Mouse (Mus musculus): ENCODE measurements around the gene Ficd. TPM values are rescaled to one million over a fixed set of nuclear protein-coding genes. Genes with fewer than 3 reads are reported as not detected.
A peak's percentile ranks its signal among the peaks of the same experiment; 100 is the strongest.

The Ficd gene
- polyA plus RNA-seq (2011; ENCODE audit: insufficient read depth, insufficient read length, low read depth, missing spikeins) = 2.8 and 3.4 TPM in 2 replicates

GRCm38 (mm10) chr5:113735345-113736112, at the start of gene Ficd:
Gene Ficd (plus strand): TSS chr5:113735803.
- no peaks in the 10 kb centered on the region for H3K9me3 ChIP-seq (replicated peaks; ENCODE audit: control insufficient read depth, insufficient read depth, low read length, poor library complexity, severe bottlenecking)
- H3K4me1 ChIP-seq (ENCODE audit: control insufficient read depth, insufficient read depth, low read length) = no peaks in the 10 kb centered on the region
- peak within 1 kb of the TSS; percentile 90 for H3K27ac ChIP-seq (ENCODE audit: insufficient read depth, low read length)
- no peaks in the 10 kb centered on the region for H3K27me3 ChIP-seq (ENCODE audit: control insufficient read depth, insufficient read depth, low read length, poor library complexity, severe bottlenecking)
- peak within 1 kb of the TSS; percentile 70 for H3K9ac ChIP-seq (ENCODE audit: low read depth, poor library complexity, severe bottlenecking)
- H3K4me3 ChIP-seq (ENCODE audit: low read depth, low read length) = peak within 1 kb of the TSS; percentile 72
- H3K36me3 ChIP-seq (ENCODE audit: control insufficient read depth, insufficient read depth, low read length, poor library complexity, severe bottlenecking) = no peaks in the 10 kb centered on the region
- TF ChIP-seq EP300 (IDR thresholded peaks at IDR 0.05; ENCODE audit: insufficient read depth, low read depth, low read length) (no peak), POLR2A (IDR thresholded peaks at IDR 0.05; ENCODE audit: insufficient read depth, low read length) (peak; percentile 69), CTCF (IDR thresholded peaks at IDR 0.05; ENCODE audit: low read depth, low read length) (no peak)

GRCm38 (mm10) chr5:113687514-113687913, 48.1 kb upstream of the Ficd start:
- no peak overlapping the region for H3K27ac ChIP-seq (ENCODE audit: insufficient read depth, low read length)
- no peaks in the 10 kb centered on the region for H3K9me3 ChIP-seq (replicated peaks; ENCODE audit: control insufficient read depth, insufficient read depth, low read length, poor library complexity, severe bottlenecking)
- no peak for TF ChIP-seq CTCF (IDR thresholded peaks at IDR 0.05; ENCODE audit: low read depth, low read length)
- no peak for TF ChIP-seq POLR2A (IDR thresholded peaks at IDR 0.05; ENCODE audit: insufficient read depth, low read length)
- TF ChIP-seq EP300 (IDR thresholded peaks at IDR 0.05; ENCODE audit: insufficient read depth, low read depth, low read length) = no peak
- H3K9ac ChIP-seq (ENCODE audit: low read depth, poor library complexity, severe bottlenecking) = no peak overlapping the region
- no peaks in the 10 kb centered on the region for H3K36me3 ChIP-seq (ENCODE audit: control insufficient read depth, insufficient read depth, low read length, poor library complexity, severe bottlenecking)
- no peak overlapping the region for H3K4me3 ChIP-seq (ENCODE audit: low read depth, low read length)
- H3K4me1 ChIP-seq (ENCODE audit: control insufficient read depth, insufficient read depth, low read length) = peaks cover 3% of the 10 kb centered on the region
- H3K27me3 ChIP-seq (ENCODE audit: control insufficient read depth, insufficient read depth, low read length, poor library complexity, severe bottlenecking) = no peaks in the 10 kb centered on the region

DNA sequence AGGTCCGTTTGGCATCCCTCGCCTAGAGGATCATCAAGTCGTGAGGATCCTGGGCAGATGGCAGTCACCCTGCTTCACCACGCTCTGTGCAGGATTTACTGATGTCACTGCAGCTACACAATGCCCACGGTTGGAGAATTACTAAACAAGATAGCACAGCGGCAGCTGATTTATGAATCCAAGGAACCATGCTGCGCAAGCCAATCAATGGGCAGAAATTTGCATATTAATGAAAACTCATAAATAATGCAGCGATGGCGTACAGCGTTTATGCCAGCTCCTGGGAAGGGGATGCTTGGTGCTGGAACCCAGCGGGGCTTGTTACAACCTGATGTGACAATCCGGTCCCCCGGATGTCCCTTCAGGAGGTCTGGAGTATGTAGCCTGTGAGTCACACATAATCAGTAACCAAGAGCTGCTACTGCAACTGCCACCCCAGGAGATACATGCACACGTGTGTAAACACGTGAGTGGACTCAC, 45.5 kb upstream of the Ficd start:
- Histone ChIP-seq H3K9me3 (replicated peaks; ENCODE audit: control insufficient read depth, insufficient read depth, low read length, poor library complexity, severe bottlenecking) (no peaks in the 10 kb centered on the region), H3K4me3 (ENCODE audit: low read depth, low read length) (no peak overlapping the region), H3K27ac (ENCODE audit: insufficient read depth, low read length) (no peak overlapping the region), H3K27me3 (ENCODE audit: control insufficient read depth, insufficient read depth, low read length, poor library complexity, severe bottlenecking) (no peaks in the 10 kb centered on the region), H3K36me3 (ENCODE audit: control insufficient read depth, insufficient read depth, low read length, poor library complexity, severe bottlenecking) (no peaks in the 10 kb centered on the region), H3K4me1 (ENCODE audit: control insufficient read depth, insufficient read depth, low read length) (no peaks in the 10 kb centered on the region), H3K9ac (ENCODE audit: low read depth, poor library complexity, severe bottlenecking) (no peak overlapping the region)
- TF ChIP-seq EP300 (IDR thresholded peaks at IDR 0.05; ENCODE audit: insufficient read depth, low read depth, low read length) (no peak), CTCF (IDR thresholded peaks at IDR 0.05; ENCODE audit: low read depth, low read length) (no peak), POLR2A (IDR thresholded peaks at IDR 0.05; ENCODE audit: insufficient read depth, low read length) (no peak)

GRCm38 (mm10) chr5:113690866-113691265, 44.7 kb upstream of the Ficd start:
- Histone ChIP-seq H3K27ac (ENCODE audit: insufficient read depth, low read length) (no peak overlapping the region), H3K4me1 (ENCODE audit: control insufficient read depth, insufficient read depth, low read length) (no peaks in the 10 kb centered on the region), H3K9ac (ENCODE audit: low read depth, poor library complexity, severe bottlenecking) (no peak overlapping the region), H3K4me3 (ENCODE audit: low read depth, low read length) (no peak overlapping the region), H3K9me3 (replicated peaks; ENCODE audit: control insufficient read depth, insufficient read depth, low read length, poor library complexity, severe bottlenecking) (no peaks in the 10 kb centered on the region), H3K36me3 (ENCODE audit: control insufficient read depth, insufficient read depth, low read length, poor library complexity, severe bottlenecking) (no peaks in the 10 kb centered on the region), H3K27me3 (ENCODE audit: control insufficient read depth, insufficient read depth, low read length, poor library complexity, severe bottlenecking) (no peaks in the 10 kb centered on the region)
- TF ChIP-seq POLR2A (IDR thresholded peaks at IDR 0.05; ENCODE audit: insufficient read depth, low read length) = no peak
- TF ChIP-seq EP300 (IDR thresholded peaks at IDR 0.05; ENCODE audit: insufficient read depth, low read depth, low read length) = no peak
- TF ChIP-seq CTCF (IDR thresholded peaks at IDR 0.05; ENCODE audit: low read depth, low read length) = no peak

GRCm38 (mm10) chr5:113693196-113693755, 42.3 kb upstream of the Ficd start:
- no peaks in the 10 kb centered on the region for H3K27me3 ChIP-seq (ENCODE audit: control insufficient read depth, insufficient read depth, low read length, poor library complexity, severe bottlenecking)
- no peaks in the 10 kb centered on the region for H3K9me3 ChIP-seq (replicated peaks; ENCODE audit: control insufficient read depth, insufficient read depth, low read length, poor library complexity, severe bottlenecking)
- no peak overlapping the region for H3K9ac ChIP-seq (ENCODE audit: low read depth, poor library complexity, severe bottlenecking)
- H3K36me3 ChIP-seq (ENCODE audit: control insufficient read depth, insufficient read depth, low read length, poor library complexity, severe bottlenecking) = no peaks in the 10 kb centered on the region
- TF ChIP-seq POLR2A (IDR thresholded peaks at IDR 0.05; ENCODE audit: insufficient read depth, low read length) (no peak), CTCF (IDR thresholded peaks at IDR 0.05; ENCODE audit: low read depth, low read length) (no peak), EP300 (IDR thresholded peaks at IDR 0.05; ENCODE audit: insufficient read depth, low read depth, low read length) (no peak)
- no peak overlapping the region for H3K4me3 ChIP-seq (ENCODE audit: low read depth, low read length)
- peaks cover 2% of the 10 kb centered on the region for H3K4me1 ChIP-seq (ENCODE audit: control insufficient read depth, insufficient read depth, low read length)
- H3K27ac ChIP-seq (ENCODE audit: insufficient read depth, low read length) = no peak overlapping the region

- TF ChIP-seq EP300 (IDR thresholded peaks at IDR 0.05; ENCODE audit: insufficient read depth, low read depth, low read length) (no peak), POLR2A (IDR thresholded peaks at IDR 0.05; ENCODE audit: insufficient read depth, low read length) (no peak), CTCF (IDR thresholded peaks at IDR 0.05; ENCODE audit: low read depth, low read length) (no peak)
- no peak overlapping the region for H3K9ac ChIP-seq (ENCODE audit: low read depth, poor library complexity, severe bottlenecking)
- H3K9me3 ChIP-seq (replicated peaks; ENCODE audit: control insufficient read depth, insufficient read depth, low read length, poor library complexity, severe bottlenecking) = no peaks in the 10 kb centered on the region
- peaks cover 2% of the 10 kb centered on the region for H3K4me1 ChIP-seq (ENCODE audit: control insufficient read depth, insufficient read depth, low read length)
- H3K4me3 ChIP-seq (ENCODE audit: low read depth, low read length) = no peak overlapping the region
- H3K27ac ChIP-seq (ENCODE audit: insufficient read depth, low read length) = no peak overlapping the region
- no peaks in the 10 kb centered on the region for H3K36me3 ChIP-seq (ENCODE audit: control insufficient read depth, insufficient read depth, low read length, poor library complexity, severe bottlenecking)
- H3K27me3 ChIP-seq (ENCODE audit: control insufficient read depth, insufficient read depth, low read length, poor library complexity, severe bottlenecking) = no peaks in the 10 kb centered on the region
These were observed 41.6 kb upstream of the Ficd start for GRCm38 (mm10) chr5:113694000-113694399.

Measured in ES-Bruce4 (cell line).